Comparison of ENCODE assay signal across 10 mouse cellular contexts in the genomic region with DNA sequence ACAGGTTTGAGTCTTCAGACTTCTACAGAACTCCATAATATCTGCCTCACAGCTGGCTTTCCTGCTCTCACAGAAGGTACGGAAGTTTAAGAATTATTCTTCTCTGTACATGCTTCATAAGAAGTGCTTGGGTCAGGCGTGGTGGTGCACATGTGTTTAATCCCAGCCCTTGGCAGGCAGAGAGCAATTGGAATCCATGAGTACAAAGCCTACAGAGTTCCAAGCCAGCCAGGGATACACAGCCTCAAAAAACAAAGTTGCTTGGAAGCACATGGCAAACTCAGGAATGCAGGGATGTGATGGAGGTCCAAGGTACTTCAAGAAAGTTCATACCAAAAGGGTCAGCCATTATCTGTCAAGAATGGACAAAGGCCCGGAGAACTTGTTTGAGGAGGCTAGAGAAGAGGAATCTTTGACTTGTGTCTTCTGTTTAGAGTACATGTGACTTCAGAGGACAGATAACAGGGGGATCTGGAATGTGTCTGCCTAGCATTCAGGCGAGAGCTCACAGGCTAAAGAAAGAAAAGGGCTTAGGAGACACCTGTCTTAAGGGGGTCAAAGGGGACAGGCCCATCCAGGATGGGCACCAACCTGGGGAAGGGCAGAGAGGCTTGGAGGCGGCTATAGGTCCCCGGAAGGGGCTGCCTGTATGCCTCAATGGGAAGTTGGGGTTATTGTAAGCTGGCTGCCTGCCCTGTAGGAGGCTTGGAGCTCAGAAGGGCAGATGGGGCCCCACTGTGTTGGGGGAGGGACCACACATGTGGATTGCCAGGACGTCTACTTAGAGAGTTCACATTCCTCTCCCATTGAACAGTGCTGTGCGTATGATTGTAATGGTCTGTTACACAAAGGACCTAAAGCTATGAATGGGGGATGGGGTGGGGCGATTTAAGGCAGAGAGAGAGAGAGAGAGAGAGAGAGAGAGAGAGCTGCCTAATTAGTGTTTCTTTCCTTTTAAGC. TPM values are rescaled to one million over a fixed set of nuclear protein-coding genes. Genes with fewer than 3 reads are reported as not detected.
DNase-seq lines count a peak whose midpoint lies in the region; ATAC-seq and TF ChIP-seq lines count a peak whose summit lies in the region.
"Had no signal": no experiment of that assay in that cellular context is flagged by ENCODE, and none has a peak within 500 bp of the region (broad histone marks: within the 10 kb centered on the region; RNA-seq: fewer than 3 reads in every experiment).

No protein-coding gene starts in this region.

- ATAC-seq in lung, embryonic 14.5 days (ENCODE audit: insufficient read depth): peak; percentile 78
- ATAC-seq in intestine, embryonic 15.5 days: peak; percentile 76
- peak; percentile 35; the same call in 1 of the 2 replicates for ATAC-seq in stomach, embryonic 14.5 days (ENCODE audit: insufficient number of reproducible peaks, insufficient read depth, low FRiP score, low read depth)

- DNase-seq in lung, embryonic 14.5 days: peak; percentile 60
- no peak for DNase-seq in lung, postnatal 36 days
- peak; percentile 80 for DNase-seq in forebrain, embryonic 10.5 days (ENCODE audit: extremely low spot score, low spot score)
- DNase-seq in urinary bladder, adult 18-20 months (ENCODE audit: low spot score in 2 of 2): no peak
- DNase-seq in gastrocnemius, postnatal 25 days: no peak
- DNase-seq in adrenal gland, adult 8-10 months: no peak
- DNase-seq: layer of hippocampus, postnatal 36 days had no signal

- H3K4me1 ChIP-seq in lung, embryonic 14.5 days (ENCODE audit: insufficient read depth): peaks cover 8% of the 10 kb centered on the region
- peaks cover 90% of the 10 kb centered on the region for H3K4me1 ChIP-seq in forebrain, embryonic 10.5 days
- H3K4me1 ChIP-seq in intestine, embryonic 15.5 days (replicated peaks): peaks cover 18% of the 10 kb centered on the region
- peaks cover 11% of the 10 kb centered on the region for H3K4me1 ChIP-seq in stomach, embryonic 14.5 days (ENCODE audit: control insufficient read depth, insufficient read depth, low read length)

- H3K27me3 ChIP-seq in lung, embryonic 14.5 days (ENCODE audit: insufficient read depth, low read length): no peaks in the 10 kb centered on the region
- no peaks in the 10 kb centered on the region; the same call in 1 of the 2 replicates for H3K27me3 ChIP-seq in forebrain, embryonic 10.5 days (ENCODE audit: poor library complexity, severe bottlenecking)
- no peaks in the 10 kb centered on the region for H3K27me3 ChIP-seq in intestine, embryonic 15.5 days (replicated peaks)
- no peaks in the 10 kb centered on the region for H3K27me3 ChIP-seq in stomach, embryonic 14.5 days (ENCODE audit: control insufficient read depth, insufficient read depth, low read length)

- no peak overlapping the region for H3K4me2 ChIP-seq in lung, embryonic 14.5 days
- no peak overlapping the region for H3K4me2 ChIP-seq in intestine, embryonic 15.5 days (replicated peaks)
- H3K4me2 ChIP-seq in stomach, embryonic 14.5 days (replicated peaks; ENCODE audit: low read depth, low read length): no peak overlapping the region

- H3K4me3 ChIP-seq in lung, embryonic 14.5 days (ENCODE audit: low read depth, low read length): no peak overlapping the region
- H3K4me3 ChIP-seq in forebrain, embryonic 10.5 days: peak overlapping the region; percentile 28; the same call in 1 of the 2 replicates
- no peak overlapping the region for H3K4me3 ChIP-seq in intestine, embryonic 15.5 days (replicated peaks)
- no peak overlapping the region for H3K4me3 ChIP-seq in stomach, embryonic 14.5 days (ENCODE audit: low read depth, low read length)

- H3K9ac ChIP-seq in lung, embryonic 14.5 days: no peak overlapping the region
- no peak overlapping the region for H3K9ac ChIP-seq in intestine, embryonic 15.5 days
- no peak overlapping the region for H3K9ac ChIP-seq in stomach, embryonic 14.5 days (replicated peaks; ENCODE audit: low read depth, low read length)

- TF ChIP-seq CTCF in lung, embryonic 14.5 days (IDR thresholded peaks at IDR 0.05; ENCODE audit: low read depth): no peak

- H3K36me3 ChIP-seq in lung, embryonic 14.5 days (ENCODE audit: insufficient read depth): peaks cover 26% of the 10 kb centered on the region; the same call in 1 of the 2 replicates
- peaks cover 23% of the 10 kb centered on the region for H3K36me3 ChIP-seq in forebrain, embryonic 10.5 days (replicated peaks)
- 0 out of 2 replicates have a peak, but pooled peaks cover 2% of the 10 kb centered on the region for H3K36me3 ChIP-seq in intestine, embryonic 15.5 days
- H3K36me3 ChIP-seq in stomach, embryonic 14.5 days (ENCODE audit: control insufficient read depth, insufficient read depth, low read length): peaks cover 13% of the 10 kb centered on the region; the same call in 1 of the 2 replicates
- H3K36me3 ChIP-seq: G1E had no signal

- H3K27ac ChIP-seq in lung, embryonic 14.5 days (ENCODE audit: low read depth): peak overlapping the region; percentile 75; the same call in 1 of the 2 replicates
- peak overlapping the region; percentile 89 for H3K27ac ChIP-seq in forebrain, embryonic 10.5 days
- peak overlapping the region; percentile 24; the same call in 1 of the 2 replicates for H3K27ac ChIP-seq in intestine, embryonic 15.5 days
- peak overlapping the region; percentile 30; the same call in 1 of the 2 replicates for H3K27ac ChIP-seq in stomach, embryonic 14.5 days (ENCODE audit: low read length)

- 31% methylated on average over 9 of the region's 9 CpGs for WGBS in lung, embryonic 14.5 days
- WGBS in forebrain, embryonic 10.5 days: 29% methylated on average over 9 of the region's 9 CpGs
- WGBS in intestine, embryonic 15.5 days: 39% methylated on average over 9 of the region's 9 CpGs
- 38% methylated on average over 9 of the region's 9 CpGs for WGBS in stomach, embryonic 14.5 days

- H3K9me3 ChIP-seq in lung, embryonic 14.5 days (ENCODE audit: low read depth, low read length): no peaks in the 10 kb centered on the region
- no peaks in the 10 kb centered on the region for H3K9me3 ChIP-seq in forebrain, embryonic 10.5 days
- H3K9me3 ChIP-seq in intestine, embryonic 15.5 days: no peaks in the 10 kb centered on the region
- H3K9me3 ChIP-seq in stomach, embryonic 14.5 days (ENCODE audit: control insufficient read depth, low read depth, low read length): no peaks in the 10 kb centered on the region
- H3K9me3 ChIP-seq: G1E had no signal

RNA-seq across cellular contexts. Expression of a gene that starts 56.7 kb away (rescaled TPM):
- 206 and 216 TPM in 2 replicates for polyA plus RNA-seq in lung, embryonic 14.5 days (2014; fragmentation: Nextera tagmentation; extraction: Ambion mirVana)
- 86.7 and 89.5 TPM in 2 replicates for polyA plus RNA-seq in forebrain, embryonic 10.5 days (2016; fragmentation: Nextera tagmentation; extraction: Ambion mirVana)
- polyA plus RNA-seq in intestine, embryonic 15.5 days (2015; fragmentation: Nextera tagmentation; extraction: Ambion mirVana): 138 and 157 TPM in 2 replicates
- 466 and 470 TPM in 2 replicates for polyA plus RNA-seq in stomach, embryonic 14.5 days (2014; fragmentation: Nextera tagmentation; extraction: Ambion mirVana)
- 10 to 100 TPM in 1 of 2 experiments, 1 to 10 TPM in 1; 5.0 to 10.6 TPM for total RNA-seq in gastrocnemius, postnatal 25 days (2021)
- total RNA-seq in adrenal gland, adult 8-10 months (2022): 10 to 100 TPM in 2 of 4 experiments, 1 to 10 TPM in 2; 5.8 to 16.0 (median 11.3) TPM

Comparison
In these comparisons a context has a peak if more than half of its experiments do, and no peak if none do; other contexts are left out.
1. DNase-seq: peak in lung, embryonic 14.5 days (single experiment) and forebrain, embryonic 10.5 days (single experiment); none in lung, postnatal 36 days (single experiment), urinary bladder, adult 18-20 months (0 of 2), gastrocnemius, postnatal 25 days (single experiment) and adrenal gland, adult 8-10 months (single experiment).
2. H3K27ac ChIP-seq: peak in every context shown above with its lines; median percentile 89 in forebrain, embryonic 10.5 days; 75 in lung, embryonic 14.5 days; 30 in stomach, embryonic 14.5 days; 24 in intestine, embryonic 15.5 days.
3. Peak in every context shown above with its lines, with median percentiles within 50 percentile points of each other: ATAC-seq.